Mouse (Mus musculus) megakaryocyte, embryonic 14.5 days (primary cell): ENCODE results near the gene Birc2. TPM values are rescaled to one million over a fixed set of nuclear protein-coding genes. Genes with fewer than 3 reads are reported as not detected.

Experiments
- H3K27me3 ChIP-seq: replicated peaks from 2 replicates; pipeline ENCODE3; 2012; ENCODE audit warnings: inconsistent platforms
- H3K36me3 ChIP-seq: replicated peaks from 2 replicates; pipeline ENCODE3; 2012; ENCODE audit warnings: low read length, inconsistent platforms, mixed read lengths
- H3K4me1 ChIP-seq: 2 replicates; pipeline ENCODE4 v1.6.1; 2012; ENCODE audit warnings: inconsistent platforms
- H3K4me3 ChIP-seq: replicated peaks from 2 replicates; pipeline ENCODE3; 2012; ENCODE audit warnings: moderate library complexity, mild to moderate bottlenecking, inconsistent platforms
- H3K9me3 ChIP-seq: 2 replicates; pipeline ENCODE4 v1.6.1; 2012; ENCODE audit warnings: inconsistent platforms
- FLI1 ChIP-seq: IDR thresholded peaks from 2 replicates; pipeline ENCODE4 v1.6.1; 2012; ENCODE audit warnings: low read length, inconsistent platforms, mixed read lengths
- GATA1 ChIP-seq: IDR thresholded peaks from 3 replicates; pipeline ENCODE4 v1.6.1; 2012; ENCODE audit warnings: mixed read lengths, low read length, inconsistent platforms, borderline replicate concordance
- polyA plus RNA-seq: library from polyadenylated mRNA; stranded (reverse); fragments of >175 nt; gene quantifications from 2 replicates; pipeline ENCODE4 v1.2.3, GENCODE M21; 2012; ENCODE audit warnings: low replicate concordance; ENCODE audit not compliant: insufficient read depth

The Birc2 gene
- polyA plus RNA-seq, 1 experiment = 3.8 TPM

DNA sequence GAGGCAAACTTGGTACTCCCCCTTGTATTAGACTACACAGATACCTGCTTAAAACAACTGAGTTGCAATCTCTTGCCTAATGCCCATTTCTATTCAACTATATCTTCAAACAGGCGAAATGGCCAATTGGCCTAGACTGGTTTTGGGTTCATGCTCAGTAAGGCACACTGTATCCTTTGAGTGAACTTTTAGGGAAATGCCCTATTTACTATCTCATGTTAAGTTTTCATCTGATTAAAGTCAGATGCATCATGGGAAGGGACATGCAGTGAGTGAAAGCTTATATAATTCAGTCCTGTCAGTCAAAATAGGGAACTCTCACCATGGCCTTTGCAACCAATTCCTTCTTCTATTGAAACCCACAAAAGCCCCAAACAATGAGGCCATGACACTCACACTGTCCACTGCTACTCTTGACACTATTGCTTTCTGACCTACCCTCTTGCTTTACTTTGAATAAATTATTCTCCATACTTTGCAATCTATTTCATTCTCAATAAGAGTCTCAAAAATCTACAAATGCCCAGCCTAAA lies 9.9 kb upstream of the Birc2 start:
- H3K27me3 ChIP-seq = no peaks in the 10 kb centered on the region
- H3K36me3 ChIP-seq = peaks cover 43% of the 10 kb centered on the region
- peaks cover 37% of the 10 kb centered on the region for H3K4me1 ChIP-seq
- no peaks in the 10 kb centered on the region for H3K9me3 ChIP-seq
- H3K4me3 ChIP-seq = no peak overlapping the region
- TF ChIP-seq GATA1 = no peak
- no peak for TF ChIP-seq FLI1

- H3K36me3 ChIP-seq = peaks cover 32% of the 10 kb centered on the region
Measured at GRCm38 (mm10) chr9:7845216-7845895, 8.5 kb upstream of the Birc2 start.

DNA sequence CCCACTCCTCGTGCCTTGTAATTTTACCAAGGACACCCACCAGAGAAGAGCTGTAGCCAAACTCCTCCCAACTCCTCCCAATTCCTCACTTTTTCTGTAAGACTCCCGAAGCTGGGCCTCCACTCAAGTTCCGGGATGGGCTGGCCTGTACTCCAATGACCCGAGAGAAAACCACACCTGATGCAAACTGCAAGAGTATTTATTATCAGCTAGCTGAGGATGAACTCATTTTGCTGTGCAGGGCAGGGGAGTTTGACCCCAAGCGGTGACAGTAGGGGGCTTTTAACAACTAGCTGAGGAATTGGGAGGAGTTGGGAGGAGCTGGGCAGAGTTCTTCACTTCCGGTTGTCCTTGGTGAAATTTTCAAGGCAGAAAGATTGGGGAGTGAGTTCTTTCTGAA lies 4.4 kb upstream of the Birc2 start:
- no peak overlapping the region for H3K4me3 ChIP-seq
- H3K4me1 ChIP-seq = peaks cover 34% of the 10 kb centered on the region
- no peak for TF ChIP-seq FLI1
- TF ChIP-seq GATA1 = no peak
- no peaks in the 10 kb centered on the region for H3K36me3 ChIP-seq
- H3K27me3 ChIP-seq = no peaks in the 10 kb centered on the region
- H3K9me3 ChIP-seq = no peaks in the 10 kb centered on the region

More at GRCm38 (mm10) chr9:7845216-7845895, 8.5 kb upstream of the Birc2 start:
- Histone ChIP-seq H3K9me3 (no peaks in the 10 kb centered on the region), H3K4me3 (no peak overlapping the region), H3K27me3 (no peaks in the 10 kb centered on the region), H3K4me1 (peaks cover 37% of the 10 kb centered on the region)
- TF ChIP-seq GATA1 (no peak), FLI1 (no peak)

GRCm38 (mm10) chr9:7837806-7838440 lies 1.1 kb upstream of the Birc2 start:
- Histone ChIP-seq H3K27me3 (no peaks in the 10 kb centered on the region), H3K4me3 (peak overlapping the region; percentile 97), H3K4me1 (peaks cover 34% of the 10 kb centered on the region), H3K9me3 (no peaks in the 10 kb centered on the region), H3K36me3 (peaks cover 21% of the 10 kb centered on the region)
- TF ChIP-seq FLI1 (no peak), GATA1 (no peak)

DNA sequence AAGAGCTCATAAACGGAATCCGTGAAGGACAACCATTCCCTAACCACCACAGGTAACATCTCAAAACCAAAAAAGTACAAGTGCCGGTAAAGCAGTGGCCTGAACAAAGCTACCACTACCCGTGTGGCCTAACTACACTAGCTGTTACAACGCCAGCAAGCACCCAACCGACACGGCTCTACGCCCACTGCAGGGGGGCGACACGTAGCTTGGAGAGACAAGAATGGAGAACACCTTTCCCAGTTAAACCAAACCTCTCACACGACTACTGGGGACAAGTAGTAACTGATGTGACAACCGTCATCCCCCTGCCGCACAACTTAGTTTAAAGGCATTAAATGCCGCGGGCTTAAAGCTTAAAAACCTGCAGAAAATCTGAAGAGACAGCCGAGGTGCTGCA lies 533 bp downstream of the Birc2 start:
- Histone ChIP-seq H3K4me3 (peak overlapping the region; percentile 97), H3K36me3 (peaks cover 29% of the 10 kb centered on the region), H3K4me1 (peaks cover 39% of the 10 kb centered on the region), H3K9me3 (no peaks in the 10 kb centered on the region), H3K27me3 (no peaks in the 10 kb centered on the region)
- no peak for TF ChIP-seq FLI1
- no peak for TF ChIP-seq GATA1

DNA sequence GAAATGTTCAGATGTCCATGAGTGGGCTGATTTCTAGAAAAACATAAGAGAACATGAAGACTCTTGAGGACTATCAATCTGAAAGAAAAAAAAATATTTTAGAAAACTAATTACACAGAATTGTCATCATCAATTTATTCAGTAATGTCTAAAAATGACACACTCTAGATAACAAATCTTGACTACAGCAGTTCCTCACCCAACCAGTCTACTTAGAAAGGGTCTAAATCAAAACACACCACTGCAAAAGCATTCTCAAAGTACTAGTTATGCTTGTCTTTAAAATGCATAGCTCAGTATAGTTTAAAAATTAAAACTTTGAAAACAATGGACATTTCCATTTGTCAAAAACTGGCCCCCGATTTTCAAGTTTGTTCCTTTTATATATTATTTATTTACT lies 1.6 kb downstream of the Birc2 start:
- no peaks in the 10 kb centered on the region for H3K27me3 ChIP-seq
- H3K4me3 ChIP-seq = no peak overlapping the region
- no peaks in the 10 kb centered on the region for H3K9me3 ChIP-seq
- peaks cover 29% of the 10 kb centered on the region for H3K36me3 ChIP-seq
- TF ChIP-seq GATA1 = no peak
- TF ChIP-seq FLI1 = no peak
- H3K4me1 ChIP-seq = peaks cover 44% of the 10 kb centered on the region

DNA sequence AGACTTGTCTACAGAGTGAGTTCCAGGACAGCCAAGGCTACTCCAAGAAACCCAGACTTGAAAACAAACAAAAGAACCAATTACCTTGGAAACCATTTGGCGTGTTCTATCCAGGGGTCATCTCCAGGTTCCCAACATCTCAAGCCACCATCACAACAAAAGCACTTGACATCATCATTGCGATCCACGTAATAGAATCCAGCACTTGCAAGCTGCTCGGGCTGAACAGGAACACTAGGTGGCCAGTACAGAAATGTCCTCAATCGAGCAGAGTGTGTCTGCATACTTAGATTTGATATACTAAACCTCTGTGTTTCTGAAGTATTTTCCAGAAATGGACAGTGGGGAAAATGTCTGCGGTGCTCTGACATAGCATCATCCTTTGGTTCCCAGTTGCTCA lies 3.4 kb downstream of the Birc2 start:
- H3K4me1 ChIP-seq = peaks cover 60% of the 10 kb centered on the region
- H3K9me3 ChIP-seq = no peaks in the 10 kb centered on the region
- H3K27me3 ChIP-seq = no peaks in the 10 kb centered on the region
- TF ChIP-seq GATA1 (no peak), FLI1 (no peak)
- H3K36me3 ChIP-seq = peaks cover 32% of the 10 kb centered on the region
- H3K4me3 ChIP-seq = peak overlapping the region; percentile 75

DNA sequence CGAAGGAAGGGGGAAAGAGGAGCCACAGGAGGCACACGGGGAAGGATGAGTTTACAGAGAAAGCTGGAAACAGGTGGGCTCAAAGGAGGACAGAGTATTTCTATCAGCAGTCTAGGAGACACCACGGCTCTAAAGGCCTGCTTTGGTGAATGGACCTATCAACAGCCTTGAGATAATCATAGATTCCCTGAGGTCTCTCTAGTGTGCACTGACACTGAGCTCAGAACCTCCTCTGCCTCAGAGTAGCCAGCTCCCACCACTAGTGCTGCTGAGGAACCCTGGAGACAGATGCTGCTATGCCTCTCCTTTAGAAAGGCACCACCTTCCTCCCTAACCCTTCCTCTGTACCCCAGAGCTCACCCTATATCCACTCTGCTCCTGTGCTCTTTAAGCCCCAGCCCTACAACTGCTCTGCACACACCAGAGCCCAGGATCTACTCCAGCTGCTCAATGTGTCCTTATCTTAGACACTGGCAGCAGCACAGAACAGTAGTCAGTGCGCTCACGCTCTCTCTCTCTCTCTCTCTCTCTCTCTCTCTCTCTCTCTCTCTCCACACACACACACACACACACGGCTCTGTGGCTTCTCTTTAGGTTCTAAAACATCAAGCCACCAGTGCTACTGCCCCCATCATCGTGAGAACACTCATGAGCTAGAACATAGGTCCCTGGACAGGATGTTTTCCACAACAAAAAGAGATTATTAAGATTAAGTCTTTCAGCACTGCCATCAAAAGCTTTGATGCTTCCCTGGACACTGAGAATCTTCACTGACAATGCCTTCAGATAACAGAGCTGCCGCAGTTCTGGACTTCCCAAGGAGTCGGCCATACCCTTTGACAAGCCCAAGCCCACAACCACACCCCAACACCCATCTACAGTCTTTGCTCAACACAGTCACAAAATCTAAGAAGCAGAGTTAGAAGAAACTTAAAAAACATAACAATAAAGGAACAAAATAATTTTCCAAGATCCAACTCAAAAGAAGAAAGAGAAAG lies 7.0 kb downstream of the Birc2 start:
- TF ChIP-seq FLI1 = no peak
- TF ChIP-seq GATA1 = no peak
- Histone ChIP-seq H3K27me3 (no peaks in the 10 kb centered on the region), H3K4me3 (peak overlapping the region; percentile 88), H3K4me1 (peaks cover 88% of the 10 kb centered on the region), H3K36me3 (peaks cover 57% of the 10 kb centered on the region), H3K9me3 (no peaks in the 10 kb centered on the region)

DNA sequence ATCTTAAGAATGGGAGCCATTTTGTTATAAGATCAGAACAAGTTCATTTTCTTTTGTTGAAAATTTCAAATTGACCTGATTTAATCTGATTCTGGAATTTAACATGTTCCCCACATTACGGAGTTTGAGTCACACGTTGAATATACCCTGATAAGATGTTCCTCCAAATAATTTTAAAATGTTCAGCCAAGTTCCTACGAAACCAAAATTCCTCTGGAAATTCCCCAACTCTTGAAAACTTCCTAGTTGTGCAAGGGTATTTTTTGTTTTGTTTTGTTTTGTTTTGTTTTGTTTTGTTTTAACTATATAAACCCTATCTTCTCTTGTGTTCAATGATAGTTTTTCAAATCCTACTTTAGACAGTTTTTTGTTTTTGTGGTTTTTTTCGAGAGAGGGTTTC lies 8.2 kb downstream of the Birc2 start:
- TF ChIP-seq GATA1 = no peak
- TF ChIP-seq FLI1 = no peak
- Histone ChIP-seq H3K4me3 (no peak overlapping the region), H3K27me3 (no peaks in the 10 kb centered on the region), H3K4me1 (peaks cover 80% of the 10 kb centered on the region), H3K36me3 (peaks cover 51% of the 10 kb centered on the region), H3K9me3 (no peaks in the 10 kb centered on the region)
